Mouse (Mus musculus): ENCODE measurements around the gene Trim25.

- no peak for TF ChIP-seq POLR2A (IDR thresholded peaks at IDR 0.05; ENCODE audit: borderline replicate concordance, extremely low read depth, low read depth, low read length)
- TF ChIP-seq CTCF (IDR thresholded peaks at IDR 0.05; ENCODE audit: insufficient read depth, low read length) = no peak
Measured at GRCm38 (mm10) chr11:89030552-89030951, 31.4 kb downstream of the Trim25 start.
